ENCODE assay signal across 24 mouse cellular contexts in the genomic region with DNA sequence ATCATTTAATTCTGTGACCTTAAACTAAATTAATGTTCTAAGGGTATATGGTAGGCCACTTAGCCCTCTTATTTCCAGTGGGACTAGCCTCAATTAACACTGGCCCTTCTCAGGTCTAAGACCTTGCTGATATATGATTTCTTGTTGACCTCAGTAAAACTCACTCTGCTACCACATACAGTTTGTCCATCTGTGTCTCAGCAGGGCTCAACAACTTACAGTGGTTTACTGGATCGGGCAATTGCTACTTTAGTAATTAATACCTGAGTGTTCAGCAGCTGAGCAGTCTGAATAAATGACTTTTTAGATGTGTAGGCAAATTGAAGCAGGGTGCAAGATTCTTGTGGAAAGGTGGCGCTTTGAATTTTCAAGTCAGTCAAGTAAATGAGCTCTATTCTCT.
A peak's percentile ranks its signal among the peaks of the same experiment; 100 is the strongest.
DNase-seq lines count a peak whose midpoint lies in the region; ATAC-seq and TF ChIP-seq lines count a peak whose summit lies in the region.
"Had no signal": no experiment of that assay in that cellular context is flagged by ENCODE, and none has a peak within 500 bp of the region (broad histone marks: within the 10 kb centered on the region; RNA-seq: fewer than 3 reads in every experiment).

No protein-coding gene starts in this region.

- H3K9me3 ChIP-seq in hindbrain, embryonic 16.5 days (ENCODE audit: control insufficient read depth, low read length) = no peaks in the 10 kb centered on the region
- no peaks in the 10 kb centered on the region for H3K9me3 ChIP-seq in hindbrain, embryonic 14.5 days (ENCODE audit: control insufficient read depth, low read length)
- H3K9me3 ChIP-seq: embryonic facial prominence, embryonic 13.5 days; forebrain, embryonic 10.5 days; forebrain, embryonic 15.5 days; liver, embryonic 15.5 days had no signal

- ATAC-seq in hindbrain, embryonic 16.5 days = 0 out of 2 replicates have a peak, but pooled peaks have one; percentile 40
- ATAC-seq in hindbrain, embryonic 14.5 days (ENCODE audit: low FRiP score) = no peak
- ATAC-seq in frontal cortex, adult (ENCODE audit: low TSS enrichment) = no peak
- ATAC-seq: CD4-positive, CD25-positive, alpha-beta regulatory T cell, adult 4 months; forebrain, embryonic 15.5 days; intestine, embryonic 16.5 days had no signal

- H3K27ac ChIP-seq in hindbrain, embryonic 16.5 days (ENCODE audit: low read depth, low read length) = no peak overlapping the region
- no peak overlapping the region for H3K27ac ChIP-seq in hindbrain, embryonic 14.5 days
- no peak overlapping the region for H3K27ac ChIP-seq in cerebellum, adult 2 months (ENCODE audit: insufficient read depth, low read length)
- H3K27ac ChIP-seq: embryonic facial prominence, embryonic 13.5 days; forebrain, embryonic 10.5 days; forebrain, embryonic 15.5 days; layer of hippocampus, adult 2 months; liver, embryonic 15.5 days had no signal

- no peak overlapping the region for H3K4me3 ChIP-seq in hindbrain, embryonic 16.5 days (ENCODE audit: low read length)
- no peak overlapping the region for H3K4me3 ChIP-seq in hindbrain, embryonic 14.5 days (replicated peaks; ENCODE audit: low read length)
- no peak overlapping the region for H3K4me3 ChIP-seq in cerebellum, adult 2 months (replicated peaks; ENCODE audit: insufficient read depth, low read depth, low read length)
- H3K4me3 ChIP-seq: embryonic facial prominence, embryonic 13.5 days; forebrain, embryonic 10.5 days; forebrain, embryonic 15.5 days; layer of hippocampus, adult 2 months; liver, embryonic 15.5 days; myocyte had no signal

- H3K9ac ChIP-seq in hindbrain, embryonic 16.5 days (ENCODE audit: low read depth, low read length) = no peak overlapping the region
- no peak overlapping the region for H3K9ac ChIP-seq in hindbrain, embryonic 14.5 days
- H3K9ac ChIP-seq: embryonic facial prominence, embryonic 13.5 days; forebrain, embryonic 15.5 days; liver, embryonic 15.5 days; lung, embryonic 14.5 days had no signal

- no peak overlapping the region for H3K4me2 ChIP-seq in hindbrain, embryonic 16.5 days (ENCODE audit: low read length)
- H3K4me2 ChIP-seq in hindbrain, embryonic 14.5 days (replicated peaks) = no peak overlapping the region
- H3K4me2 ChIP-seq: embryonic facial prominence, embryonic 13.5 days; forebrain, embryonic 15.5 days; liver, embryonic 15.5 days; lung, embryonic 14.5 days; midbrain, embryonic 11.5 days had no signal

- H3K36me3 ChIP-seq in hindbrain, embryonic 16.5 days (ENCODE audit: control insufficient read depth, insufficient read depth, low read length) = no peaks in the 10 kb centered on the region
- H3K36me3 ChIP-seq in hindbrain, embryonic 14.5 days (replicated peaks; ENCODE audit: control insufficient read depth, insufficient read depth) = no peaks in the 10 kb centered on the region
- H3K36me3 ChIP-seq: embryonic facial prominence, embryonic 13.5 days; forebrain, embryonic 10.5 days; forebrain, embryonic 15.5 days; liver, embryonic 15.5 days had no signal

- DNase-seq in hindbrain, embryonic 14.5 days (ENCODE audit: low spot score) = no peak
- DNase-seq in cerebellum, adult 11 months = peak; percentile 12
- DNase-seq in cerebellum, adult 2 months = peak; percentile 38 to 65
- DNase-seq in cerebellum, postnatal 25 days = peak; percentile 38 to 52
- DNase-seq in right cerebral cortex, adult 2 months (ENCODE audit: low spot score in 2 of 2) = no peak
- DNase-seq in thymus, postnatal 10 days (ENCODE audit: low spot score in 2 of 2) = no peak
- DNase-seq: adrenal gland, postnatal 14 days; gastrocnemius, postnatal 14 days; kidney, adult 9 months; kidney, postnatal 36 days; lung, postnatal 14 days; right cerebral cortex, postnatal 14 days had no signal

- no peaks in the 10 kb centered on the region for H3K27me3 ChIP-seq in hindbrain, embryonic 16.5 days (replicated peaks; ENCODE audit: control insufficient read depth, insufficient read depth, low read length)
- no peaks in the 10 kb centered on the region for H3K27me3 ChIP-seq in hindbrain, embryonic 14.5 days (ENCODE audit: control insufficient read depth, insufficient read depth, low read length)
- no peaks in the 10 kb centered on the region for H3K27me3 ChIP-seq in cerebellum, adult 2 months (ENCODE audit: control insufficient read depth, insufficient read depth, low read length)
- H3K27me3 ChIP-seq: embryonic facial prominence, embryonic 13.5 days; forebrain, embryonic 15.5 days; liver, embryonic 15.5 days had no signal

- no peak for TF ChIP-seq POLR2A in cerebellum, adult 2 months (IDR thresholded peaks at IDR 0.05; ENCODE audit: borderline replicate concordance, insufficient read depth, low read length)

- H3K4me1 ChIP-seq in hindbrain, embryonic 16.5 days (ENCODE audit: control insufficient read depth, insufficient read depth, low read depth, low read length) = no peaks in the 10 kb centered on the region
- H3K4me1 ChIP-seq in hindbrain, embryonic 14.5 days (replicated peaks; ENCODE audit: control insufficient read depth, insufficient read depth, low read length) = no peaks in the 10 kb centered on the region
- peaks cover 7% of the 10 kb centered on the region; the same call in 1 of the 2 replicates for H3K4me1 ChIP-seq in cerebellum, adult 2 months (ENCODE audit: control insufficient read depth, insufficient read depth, low read length)
- H3K4me1 ChIP-seq: embryonic facial prominence, embryonic 13.5 days; forebrain, embryonic 10.5 days; forebrain, embryonic 15.5 days; liver, embryonic 15.5 days had no signal

- 69% methylated on average over 2 of the region's 2 CpGs for WGBS in hindbrain, embryonic 16.5 days
- WGBS in hindbrain, embryonic 14.5 days = 75% methylated on average over 2 of the region's 2 CpGs
- 51% methylated on average over 2 of the region's 2 CpGs for WGBS in cerebellum, adult 2 months

- TF ChIP-seq CTCF in cerebellum, adult 2 months (IDR thresholded peaks at IDR 0.05; ENCODE audit: borderline replicate concordance, insufficient read depth, low read depth, low read length) = no peak

Comparison
In these comparisons a context has a peak if more than half of its experiments do, and no peak if none do; other contexts are left out.
1. DNase-seq: peak in cerebellum, adult 11 months (single experiment), cerebellum, adult 2 months (2 of 2) and cerebellum, postnatal 25 days (2 of 2); none in hindbrain, embryonic 14.5 days (single experiment), right cerebral cortex, adult 2 months (0 of 2) and thymus, postnatal 10 days (0 of 2).